Mouse (Mus musculus) CH12.LX (cell line): ENCODE measurements around the gene Cntfr. TPM values are rescaled to one million over a fixed set of nuclear protein-coding genes. Genes with fewer than 3 reads are reported as not detected.

Source experiments
- DNase-seq: peaks from one replicate; pipeline ENCODE4 v3.0.0-alpha.2; 2013; ENCODE audit errors: extremely low read depth
- H3K27ac ChIP-seq: 2 replicates; pipeline ENCODE4 v1.5.1; 2012; ENCODE audit warnings: low read depth, mild to moderate bottlenecking, control low read depth, moderate library complexity; ENCODE audit not compliant: insufficient read depth
- H3K27me3 ChIP-seq: replicated peaks from 2 replicates; pipeline ENCODE3; 2012; ENCODE audit warnings: inconsistent platforms
- H3K36me3 ChIP-seq, 2 experiments: replicated peaks in 1 of 2; 2 replicates each; pipeline versions ENCODE3 to v1.6.1; 2012; ENCODE audit warnings: inconsistent platforms in 1 of 2, low read length in 1 of 2, mild to moderate bottlenecking in 1 of 2, mixed read lengths in 1 of 2, moderate library complexity in 1 of 2; ENCODE audit not compliant: control insufficient read depth in 1 of 2, insufficient read depth in 1 of 2
- H3K4me1 ChIP-seq, 2 experiments: 2 replicates each; pipeline ENCODE4 v1.6.1; 2012; ENCODE audit warnings: inconsistent platforms in 1 of 2, moderate library complexity in 1 of 2; ENCODE audit not compliant: insufficient read depth in 2 of 2, control insufficient read depth in 1 of 2
- H3K4me2 ChIP-seq: 2 replicates; pipeline ENCODE4 v1.6.1; 2012; ENCODE audit warnings: low read depth, mild to moderate bottlenecking, control low read depth; ENCODE audit not compliant: poor library complexity, insufficient read depth, severe bottlenecking
- H3K4me3 ChIP-seq, 3 experiments: fragments of 150-350 bp in 1 of 3; sonication (generic) in 1 of 3; replicated peaks in 1 of 3; 2 replicates each; pipeline versions ENCODE3 to v1.5.1; 2011 to 2012; ENCODE audit warnings: low read depth in 2 of 3, low read length in 2 of 3, mild to moderate bottlenecking in 2 of 3, moderate library complexity in 2 of 3, control low read depth in 1 of 3, improper control_type of control experiment in 1 of 3, inconsistent platforms in 1 of 3, mixed read lengths in 1 of 3; ENCODE audit not compliant: poor library complexity in 1 of 3
- H3K79me2 ChIP-seq: replicated peaks from 2 replicates; pipeline ENCODE4 v1.6.1; 2012; ENCODE audit warnings: mild to moderate bottlenecking, moderate library complexity; ENCODE audit not compliant: control insufficient read depth, poor library complexity, insufficient read depth, severe bottlenecking; ENCODE audit errors: extremely low read depth
- H3K9ac ChIP-seq: 2 replicates; pipeline ENCODE4 v1.6.1; 2012; ENCODE audit warnings: low read depth, mild to moderate bottlenecking, control low read depth, moderate library complexity; ENCODE audit not compliant: insufficient read depth
- H3K9me3 ChIP-seq: replicated peaks from 2 replicates; pipeline ENCODE3; 2012; ENCODE audit warnings: low read length, inconsistent platforms, mixed read lengths
- BHLHE40 ChIP-seq: IDR thresholded peaks from 2 replicates; pipeline ENCODE4 v1.6.1; 2011; ENCODE audit warnings: mild to moderate bottlenecking, low read depth, low read length, improper control_type of control experiment
- CHD2 ChIP-seq: IDR thresholded peaks from 2 replicates; pipeline ENCODE4 v1.6.1; 2011; ENCODE audit warnings: low read length, improper control_type of control experiment
- CTCF ChIP-seq, 2 experiments: IDR thresholded peaks in 1 of 2; conservative IDR thresholded peaks in 1 of 2; 2 replicates each; pipeline ENCODE4 v1.5.1; 2011 to 2012; ENCODE audit warnings: low read depth in 2 of 2, low read length in 2 of 2, improper control_type of control experiment in 1 of 2, inconsistent platforms in 1 of 2, mild to moderate bottlenecking in 1 of 2, moderate library complexity in 1 of 2
- E2F4 ChIP-seq: IDR thresholded peaks from 2 replicates; pipeline ENCODE4 v1.6.1; 2011; ENCODE audit warnings: low read depth, low read length, improper control_type of control experiment; ENCODE audit not compliant: insufficient replicate concordance
- EP300 ChIP-seq: IDR thresholded peaks from 2 replicates; pipeline ENCODE4 v1.6.1; 2011; ENCODE audit warnings: low read length, improper control_type of control experiment
- ETS1 ChIP-seq: conservative IDR thresholded peaks from 2 replicates; pipeline ENCODE4 v1.6.1; 2012; ENCODE audit warnings: low read depth, mild to moderate bottlenecking, inconsistent platforms, low read length, improper control_type of control experiment, moderate library complexity
- GABPA ChIP-seq: IDR thresholded peaks from 2 replicates; pipeline ENCODE4 v1.6.1; 2012; ENCODE audit warnings: low read depth, low read length, improper control_type of control experiment, inconsistent platforms; ENCODE audit not compliant: insufficient replicate concordance
- HCFC1 ChIP-seq: IDR thresholded peaks from 2 replicates; pipeline ENCODE4 v1.6.1; 2012; ENCODE audit warnings: low read depth, mild to moderate bottlenecking, inconsistent platforms, low read length, improper control_type of control experiment
- JUND ChIP-seq: conservative IDR thresholded peaks from 2 replicates; pipeline ENCODE4 v1.6.1; 2011; ENCODE audit warnings: low read depth, low read length, improper control_type of control experiment
- KAT2A ChIP-seq: IDR thresholded peaks from 2 replicates; pipeline ENCODE4 v1.6.1; 2012; ENCODE audit warnings: low read length, improper control_type of control experiment, inconsistent platforms; ENCODE audit not compliant: insufficient replicate concordance
- MAFK ChIP-seq: IDR thresholded peaks from 2 replicates; pipeline ENCODE4 v1.6.1; 2011; ENCODE audit warnings: low read length, improper control_type of control experiment; ENCODE audit not compliant: insufficient replicate concordance
- MAZ ChIP-seq: IDR thresholded peaks from 2 replicates; pipeline ENCODE4 v1.6.1; 2012; ENCODE audit warnings: low read depth, mild to moderate bottlenecking, inconsistent platforms, low read length, improper control_type of control experiment, moderate library complexity
- MEF2A ChIP-seq: IDR thresholded peaks from 2 replicates; pipeline ENCODE4 v1.6.1; 2014; ENCODE audit warnings: low read depth, mild to moderate bottlenecking, inconsistent platforms, low read length, improper control_type of control experiment, borderline replicate concordance
- NRF1 ChIP-seq: IDR thresholded peaks from 2 replicates; pipeline ENCODE4 v1.6.1; 2014; ENCODE audit warnings: low read depth, mild to moderate bottlenecking, inconsistent platforms, low read length, improper control_type of control experiment, moderate library complexity
- PAX5 ChIP-seq: IDR thresholded peaks from 2 replicates; pipeline ENCODE4 v1.6.1; 2012; ENCODE audit warnings: low read length, inconsistent platforms, mixed read lengths
- POLR2A ChIP-seq: IDR thresholded peaks from 2 replicates; pipeline ENCODE4 v1.6.1; 2011; ENCODE audit warnings: low read depth, mild to moderate bottlenecking, improper control_type of control experiment, low read length
- POLR2AphosphoS2 ChIP-seq: IDR thresholded peaks from 2 replicates; pipeline ENCODE4 v1.6.1; 2011; ENCODE audit warnings: low read depth, low read length, improper control_type of control experiment
- RAD21 ChIP-seq: IDR thresholded peaks from 2 replicates; pipeline ENCODE4 v1.6.1; 2011; ENCODE audit warnings: low read depth, mild to moderate bottlenecking, low read length, improper control_type of control experiment, moderate library complexity
- UBTF ChIP-seq: IDR thresholded peaks from 2 replicates; pipeline ENCODE4 v1.6.1; 2012; ENCODE audit warnings: low read depth, mild to moderate bottlenecking, inconsistent platforms, low read length, improper control_type of control experiment, moderate library complexity
- USF2 ChIP-seq: conservative IDR thresholded peaks from 2 replicates; pipeline ENCODE4 v1.6.1; 2011; ENCODE audit warnings: low read depth, low read length, improper control_type of control experiment
- ZMIZ1 ChIP-seq: IDR thresholded peaks from 2 replicates; pipeline ENCODE4 v1.6.1; 2012; ENCODE audit warnings: low read depth, mild to moderate bottlenecking, inconsistent platforms, low read length, improper control_type of control experiment
- ZNF384 ChIP-seq: IDR thresholded peaks from 2 replicates; pipeline ENCODE4 v1.6.1; 2012; ENCODE audit warnings: low read depth, low read length, improper control_type of control experiment, inconsistent platforms
- dilution Hi-C: fragments of 300-500 bp; cut with MboI; formaldehyde crosslinking; loops from 2 replicates; pipeline ENCODE4 v1.14.3; 2020; ENCODE audit warnings: low sequenced_read_pairs; ENCODE audit not compliant: extremely low pct_unique_long_range_greater_than_20kb, extremely low pct_ligation_motif_present
- in situ Hi-C: fragments of 300-500 bp; cut with MboI; formaldehyde crosslinking; loops from 3 replicates; pipeline ENCODE4 v1.14.3; 2019; ENCODE audit warnings: low sequenced_read_pairs, low pct_ligation_motif_present, low pct_unique_long_range_greater_than_20kb, mixed read lengths
- polyA plus RNA-seq: library from polyadenylated mRNA; unstranded; fragments of >175 nt; gene quantifications from 2 replicates; pipeline ENCODE4 v1.2.1, GENCODE M21; 2012; ENCODE audit warnings: low read depth; ENCODE audit not compliant: insufficient read length
- total RNA-seq, 2 experiments: library from RNA; depleted of rRNA; stranded (reverse); fragments of 300-350 nt in 1 of 2; fragments of >200 nt in 1 of 2; gene quantifications; 2 replicates each; pipeline ENCODE4 v1.2.3; 2012 to 2014

The Cntfr gene
- total and polyA plus RNA-seq, 3 experiments, result not detected

DNA sequence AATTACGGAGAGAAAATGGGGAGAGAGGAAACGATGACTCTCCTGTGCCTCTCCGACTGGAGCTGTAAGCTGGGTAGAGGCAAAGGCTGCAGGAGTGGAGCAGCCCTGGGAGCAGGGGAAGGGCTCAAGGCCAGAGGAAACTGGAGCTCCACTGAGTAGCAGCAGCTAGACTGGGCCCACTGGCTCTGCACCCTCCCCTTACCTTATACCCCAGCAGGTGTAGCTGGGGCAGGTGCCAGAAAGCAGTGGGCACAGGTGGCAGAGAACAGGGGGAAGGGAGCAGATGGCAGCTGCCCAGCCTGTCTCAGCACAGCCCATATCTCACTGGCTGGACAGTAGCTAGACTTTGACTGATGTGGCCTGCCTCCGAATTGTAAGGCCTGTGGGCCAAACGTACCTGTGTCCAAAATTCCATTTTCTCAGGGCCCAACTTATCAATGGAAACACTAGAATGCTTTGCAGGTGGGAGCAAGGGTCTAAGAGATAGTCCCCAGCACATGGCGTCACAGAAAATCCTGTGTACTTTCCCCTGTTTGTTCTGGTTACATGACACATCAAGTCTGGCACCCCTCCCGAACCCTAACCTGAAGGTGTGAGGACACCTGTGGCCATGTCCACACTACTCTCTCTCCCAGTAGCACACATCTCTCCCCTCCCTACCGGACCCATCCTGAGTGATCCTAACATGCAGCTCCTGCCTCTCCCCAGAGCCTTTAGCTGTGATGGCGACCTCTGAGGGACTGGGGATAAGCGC is 59.8 kb downstream of the Cntfr start:
- peaks cover 17% of the 10 kb centered on the region for H3K9me3 ChIP-seq
- H3K4me3 ChIP-seq, result no peak overlapping the region
- no peak overlapping the region for H3K4me2 ChIP-seq
- no peak for TF ChIP-seq MAZ
- no peak for TF ChIP-seq HCFC1
- TF ChIP-seq MAFK, result no peak
- TF ChIP-seq GABPA, result no peak
- no peak for TF ChIP-seq CTCF (conservative IDR thresholded peaks at IDR 0.05 in 1 of 2, IDR thresholded peaks at IDR 0.05 in 1 of 2; ENCODE audit: low read depth in 2 of 2, low read length in 2 of 2)
- no peak for TF ChIP-seq NRF1
- H3K79me2 ChIP-seq, result no peaks in the 10 kb centered on the region
- in situ Hi-C loops (no loop called here), dilution Hi-C loops (no loop called here)
- DNase-seq, result no peak
- H3K36me3 ChIP-seq, result no peaks in the 10 kb centered on the region
- H3K9ac ChIP-seq, result no peak overlapping the region
- H3K27me3 ChIP-seq, result peaks cover 55% of the 10 kb centered on the region
- H3K27ac ChIP-seq, result no peak overlapping the region
- peaks cover 7 to 22% of the 10 kb centered on the region in 2 experiments; a peak in 3 of 4 replicates for H3K4me1 ChIP-seq

DNA sequence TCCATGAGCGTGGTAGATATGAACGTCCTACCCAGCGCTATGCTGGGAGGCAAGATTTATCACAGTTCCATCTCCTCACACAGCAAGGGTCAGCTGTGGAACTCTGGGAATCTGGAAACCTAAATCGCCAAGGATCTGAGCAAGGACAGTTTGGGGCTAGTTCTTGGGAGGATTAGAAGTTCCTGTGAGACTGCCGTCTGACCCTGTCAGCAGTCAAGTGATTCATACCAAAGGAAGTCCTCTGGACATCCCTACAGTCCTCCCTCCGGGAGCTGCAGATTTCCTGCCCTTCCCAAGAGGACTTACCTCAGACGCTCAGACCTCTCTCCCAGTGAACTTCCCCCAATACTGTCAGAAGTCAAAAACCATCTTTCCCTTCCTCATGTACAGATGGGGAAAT is 60.5 kb downstream of the Cntfr start:
- dilution Hi-C loops, result no loop called here
- no peaks in the 10 kb centered on the region for H3K36me3 ChIP-seq
- no peak for TF ChIP-seq MAFK
- no peak for TF ChIP-seq POLR2A
- no peak for TF ChIP-seq NRF1
- TF ChIP-seq, all 38 proteins: peak for 0
- H3K9ac ChIP-seq, result no peak overlapping the region
- peaks cover 49% of the 10 kb centered on the region for H3K27me3 ChIP-seq
- H3K79me2 ChIP-seq, result no peaks in the 10 kb centered on the region
- H3K27ac ChIP-seq, result no peak overlapping the region
- peaks cover 17% of the 10 kb centered on the region for H3K9me3 ChIP-seq
- no peak overlapping the region for H3K4me2 ChIP-seq
- no peak for DNase-seq
- in situ Hi-C loops, result no loop called here
- peaks cover 12 to 29% of the 10 kb centered on the region in 2 experiments for H3K4me1 ChIP-seq
- H3K4me3 ChIP-seq, result no peak overlapping the region

DNA sequence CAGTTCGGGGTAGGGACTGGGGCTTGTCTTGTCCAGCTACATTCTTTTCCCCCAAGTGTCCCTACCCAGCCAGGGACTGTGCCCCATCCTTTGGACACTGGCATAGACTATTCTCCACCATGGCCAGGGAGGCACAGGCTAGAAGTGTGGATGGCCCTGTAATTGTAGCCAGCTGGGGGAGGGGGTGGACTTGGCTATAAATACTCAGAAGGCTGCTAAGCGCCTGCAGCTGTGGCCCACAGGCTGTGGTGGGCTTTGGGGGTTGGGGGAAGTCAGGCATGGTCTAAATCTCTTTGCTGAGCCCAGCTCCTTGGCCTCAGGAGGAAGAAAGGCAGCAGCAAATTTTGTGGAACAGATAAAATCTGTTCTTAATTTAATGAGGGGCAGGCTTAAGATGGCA is 61.0 kb downstream of the Cntfr start:
- in situ Hi-C loops (no loop called here), dilution Hi-C loops (no loop called here)
- Histone ChIP-seq H3K27me3 (peaks cover 44% of the 10 kb centered on the region), H3K4me2 (no peak overlapping the region), H3K4me3 (no peak overlapping the region), H3K27ac (no peak overlapping the region), H3K79me2 (no peaks in the 10 kb centered on the region), H3K36me3 (no peaks in the 10 kb centered on the region), H3K9ac (no peak overlapping the region), H3K4me1 (peaks cover 15 to 34% of the 10 kb centered on the region in 2 experiments), H3K9me3 (peaks cover 17% of the 10 kb centered on the region)
- DNase-seq, result no peak
- no peak for TF ChIP-seq PAX5
- TF ChIP-seq ZNF384, result no peak
- no peak for TF ChIP-seq MEF2A
- TF ChIP-seq EP300, result no peak
- TF ChIP-seq USF2, result no peak
- no peak for TF ChIP-seq CTCF (conservative IDR thresholded peaks at IDR 0.05 in 1 of 2, IDR thresholded peaks at IDR 0.05 in 1 of 2; ENCODE audit: low read depth in 2 of 2, low read length in 2 of 2)
- TF ChIP-seq E2F4, result no peak
- no peak for TF ChIP-seq UBTF
- TF ChIP-seq NRF1, result no peak
- no peak for TF ChIP-seq JUND
- no peak for TF ChIP-seq ETS1
- TF ChIP-seq ZMIZ1, result no peak
- no peak for TF ChIP-seq BHLHE40
- no peak for TF ChIP-seq RAD21
- TF ChIP-seq KAT2A, result no peak
- TF ChIP-seq CHD2, result no peak
- TF ChIP-seq POLR2AphosphoS2, result no peak
